Mouse (Mus musculus): ENCODE data around the gene Ccdc121.
A peak's percentile ranks its signal among the peaks of the same experiment; 100 is the strongest.
"Not testable (repeated sequence)": the region's sequence is repeated elsewhere in the genome, so short reads cannot be mapped to it uniquely, and the experiment has no call there.

Ccdc121 gene

GRCm38 (mm10) chr1:181510855-181511254 is 396 bp downstream of the Ccdc121 start:
- not testable (repeated sequence) for DNase-seq

- DNase-seq: no peak
Observed at GRCm38 (mm10) chr1:181505367-181505766, 5.9 kb downstream of the Ccdc121 start.

GRCm38 (mm10) chr1:181503471-181503870 is 7.8 kb downstream of the Ccdc121 start:
- DNase-seq: no peak

GRCm38 (mm10) chr1:181484696-181485095 is 26.6 kb downstream of the Ccdc121 start:
- no peak for DNase-seq

GRCm38 (mm10) chr1:181476557-181476956 is 34.7 kb downstream of the Ccdc121 start:
- DNase-seq: no peak

- no peak for DNase-seq
Observed at GRCm38 (mm10) chr1:181476141-181476540, 35.1 kb downstream of the Ccdc121 start.

GRCm38 (mm10) chr1:181469415-181469814 is 41.8 kb downstream of the Ccdc121 start:
- DNase-seq: no peak

GRCm38 (mm10) chr1:181467321-181467670 is 44.0 kb downstream of the Ccdc121 start:
- no peak for DNase-seq

- no peak for DNase-seq
Observed at GRCm38 (mm10) chr1:181466601-181467320, 44.5 kb downstream of the Ccdc121 start.

- DNase-seq: no peak
Observed at GRCm38 (mm10) chr1:181466040-181466439, 45.2 kb downstream of the Ccdc121 start.

GRCm38 (mm10) chr1:181465027-181465426 is 46.2 kb downstream of the Ccdc121 start:
- peak; percentile 28 for DNase-seq

GRCm38 (mm10) chr1:181462906-181463179 is 48.4 kb downstream of the Ccdc121 start:
- no peak for DNase-seq

- peak; percentile 6 for DNase-seq
Observed at GRCm38 (mm10) chr1:181462051-181462905, 49.0 kb downstream of the Ccdc121 start.

GRCm38 (mm10) chr1:181461484-181461883 is 49.8 kb downstream of the Ccdc121 start:
- DNase-seq: no peak

- no peak for DNase-seq
Observed at GRCm38 (mm10) chr1:181460283-181460682, 51.0 kb downstream of the Ccdc121 start.

Measured in thymus, postnatal 14 days (tissue).